ENCODE assay signal across 16 mouse cellular contexts in genomic region chr16:64275420-64275819, GRCm38 (mm10).
A peak's percentile ranks its signal among the peaks of the same experiment; 100 is the strongest.
DNase-seq lines count a peak whose midpoint lies in the region; ATAC-seq lines count a peak whose summit lies in the region.
"Had no signal": no experiment of that assay in that cellular context is flagged by ENCODE, and none has a peak within 500 bp of the region (broad histone marks: within the 10 kb centered on the region; RNA-seq: fewer than 3 reads in every experiment).

No protein-coding gene starts in this region.

- no peaks in the 10 kb centered on the region for H3K27me3 ChIP-seq in forebrain, embryonic 13.5 days
- H3K27me3 ChIP-seq in hindbrain, embryonic 15.5 days = no peaks in the 10 kb centered on the region
- no peaks in the 10 kb centered on the region for H3K27me3 ChIP-seq in neural tube, embryonic 12.5 days (replicated peaks)
- H3K27me3 ChIP-seq: liver, embryonic 12.5 days had no signal

- DNase-seq in embryo, embryonic 10.5 days (ENCODE audit: low spot score) = peak; percentile 46
- no peak for DNase-seq in urinary bladder, postnatal 4 days (ENCODE audit: low spot score in 2 of 2)
- no peak for DNase-seq in left cerebral cortex, adult 9 months (ENCODE audit: low spot score in 2 of 2)
- DNase-seq in lung, postnatal 25 days (ENCODE audit: low spot score) = no peak
- DNase-seq: adrenal gland, postnatal 36 days; cerebellum, adult 11-12 months; gastrocnemius, adult 2 months; heart, postnatal 4 days; kidney, adult 18-20 months; right cerebral cortex, postnatal 4 days had no signal

- no peak overlapping the region for H3K27ac ChIP-seq in forebrain, embryonic 13.5 days
- no peak overlapping the region for H3K27ac ChIP-seq in hindbrain, embryonic 15.5 days (replicated peaks)
- H3K27ac ChIP-seq in neural tube, embryonic 12.5 days = no peak overlapping the region
- H3K27ac ChIP-seq: embryonic facial prominence, embryonic 10.5 days; gastrocnemius, adult 2 months; liver, embryonic 12.5 days had no signal

- peaks cover 16% of the 10 kb centered on the region for H3K4me1 ChIP-seq in forebrain, embryonic 13.5 days
- peaks cover 7% of the 10 kb centered on the region for H3K4me1 ChIP-seq in hindbrain, embryonic 15.5 days (replicated peaks)
- H3K4me1 ChIP-seq in neural tube, embryonic 12.5 days = 0 out of 2 replicates have a peak, but pooled peaks cover 5% of the 10 kb centered on the region
- H3K4me1 ChIP-seq: embryonic facial prominence, embryonic 10.5 days; liver, embryonic 12.5 days had no signal

- no peak overlapping the region for H3K4me3 ChIP-seq in forebrain, embryonic 13.5 days
- H3K4me3 ChIP-seq in hindbrain, embryonic 15.5 days = no peak overlapping the region
- no peak overlapping the region for H3K4me3 ChIP-seq in neural tube, embryonic 12.5 days
- H3K4me3 ChIP-seq: embryonic facial prominence, embryonic 10.5 days; gastrocnemius, adult 2 months; liver, embryonic 12.5 days had no signal

- ATAC-seq in forebrain, embryonic 13.5 days = peak; percentile 90
- peak; percentile 74; the same call in 1 of the 2 replicates for ATAC-seq in hindbrain, embryonic 15.5 days (ENCODE audit: low FRiP score, low read depth)
- ATAC-seq in neural tube, embryonic 12.5 days (ENCODE audit: low FRiP score, low read depth) = peak; percentile 91
- ATAC-seq: liver, embryonic 12.5 days had no signal

- H3K9me3 ChIP-seq in forebrain, embryonic 13.5 days (replicated peaks) = no peaks in the 10 kb centered on the region
- H3K9me3 ChIP-seq in hindbrain, embryonic 15.5 days = no peaks in the 10 kb centered on the region
- H3K9me3 ChIP-seq in neural tube, embryonic 12.5 days = no peaks in the 10 kb centered on the region
- H3K9me3 ChIP-seq: embryonic facial prominence, embryonic 10.5 days; liver, embryonic 12.5 days had no signal

- 16% methylated on average over 5 of the region's 5 CpGs for WGBS in forebrain, embryonic 13.5 days
- 11% methylated on average over 5 of the region's 5 CpGs for WGBS in hindbrain, embryonic 15.5 days
- WGBS in neural tube, embryonic 12.5 days = 31% methylated on average over 5 of the region's 5 CpGs

- no peaks in the 10 kb centered on the region for H3K36me3 ChIP-seq in forebrain, embryonic 13.5 days (ENCODE audit: poor library complexity, severe bottlenecking)
- no peaks in the 10 kb centered on the region for H3K36me3 ChIP-seq in hindbrain, embryonic 15.5 days
- no peaks in the 10 kb centered on the region for H3K36me3 ChIP-seq in neural tube, embryonic 12.5 days
- H3K36me3 ChIP-seq: embryonic facial prominence, embryonic 10.5 days; liver, embryonic 12.5 days had no signal

- H3K9ac ChIP-seq in forebrain, embryonic 13.5 days = no peak overlapping the region
- no peak overlapping the region for H3K9ac ChIP-seq in hindbrain, embryonic 15.5 days
- H3K9ac ChIP-seq in neural tube, embryonic 12.5 days = no peak overlapping the region
- H3K9ac ChIP-seq: liver, embryonic 12.5 days had no signal

- H3K4me2 ChIP-seq in forebrain, embryonic 13.5 days = no peak overlapping the region
- H3K4me2 ChIP-seq in hindbrain, embryonic 15.5 days = no peak overlapping the region
- H3K4me2 ChIP-seq in neural tube, embryonic 12.5 days (replicated peaks) = no peak overlapping the region
- H3K4me2 ChIP-seq: heart, embryonic 11.5 days; liver, embryonic 12.5 days had no signal
